Mouse (Mus musculus) ES-E14 (cell line): ENCODE data around the gene Arl5c. TPM values are rescaled to one million over a fixed set of nuclear protein-coding genes. Genes with fewer than 3 reads are reported as not detected.

Source experiments
- DNase-seq: peaks from one replicate; pipeline ENCODE4 v3.0.0-alpha.2; 2013; ENCODE audit warnings: low read depth, low spot score
- H3K27ac ChIP-seq: 2 replicates; pipeline ENCODE4 v1.5.1; 2012; ENCODE audit warnings: low read depth, mild to moderate bottlenecking, low read length, moderate library complexity, mixed read lengths; ENCODE audit not compliant: poor library complexity, insufficient read depth, severe bottlenecking
- H3K36me3 ChIP-seq: 2 replicates; pipeline ENCODE4 v1.6.1; 2012; ENCODE audit warnings: mild to moderate bottlenecking, low read length, moderate library complexity, mixed read lengths; ENCODE audit not compliant: control insufficient read depth, poor library complexity, insufficient read depth, severe bottlenecking
- H3K4me1 ChIP-seq, 2 experiments: fragments of 150-350 bp in 1 of 2; sonication (generic) in 1 of 2; 2 replicates each; pipeline ENCODE4 v1.6.1; 2012; ENCODE audit warnings: low read length in 2 of 2, mild to moderate bottlenecking in 1 of 2, mixed read lengths in 1 of 2; ENCODE audit not compliant: control insufficient read depth in 2 of 2, insufficient read depth in 2 of 2, poor library complexity in 1 of 2
- H3K4me3 ChIP-seq, 2 experiments: fragments of 150-350 bp in 1 of 2; sonication (generic) in 1 of 2; 2 replicates each; pipeline ENCODE4 v1.5.1; 2012; ENCODE audit warnings: low read length in 2 of 2, low read depth in 1 of 2, mild to moderate bottlenecking in 1 of 2, mixed read lengths in 1 of 2; ENCODE audit not compliant: insufficient read depth in 1 of 2, poor library complexity in 1 of 2, severe bottlenecking in 1 of 2
- H3K9ac ChIP-seq: 2 replicates; pipeline ENCODE4 v1.6.1; 2012; ENCODE audit warnings: low read depth, mild to moderate bottlenecking, low read length, mixed read lengths; ENCODE audit not compliant: poor library complexity, insufficient read depth, severe bottlenecking
- H3K9me3 ChIP-seq: fragments of 150-350 bp; sonication (generic); 2 replicates; pipeline ENCODE4 v1.6.1; 2012; ENCODE audit warnings: low read depth, mild to moderate bottlenecking, low read length; ENCODE audit not compliant: control insufficient read depth, insufficient read depth
- CHD2 ChIP-seq: IDR thresholded peaks from 2 replicates; pipeline ENCODE4 v1.6.1; 2014; ENCODE audit warnings: mild to moderate bottlenecking, low read depth, low read length, inconsistent platforms
- HCFC1 ChIP-seq: IDR thresholded peaks from 2 replicates; pipeline ENCODE4 v1.6.1; 2012; ENCODE audit warnings: low read length, inconsistent platforms, borderline replicate concordance; ENCODE audit not compliant: insufficient read depth
- MAFK ChIP-seq: IDR thresholded peaks from 2 replicates; pipeline ENCODE4 v1.6.1; 2014; ENCODE audit warnings: mild to moderate bottlenecking, low read depth, low read length, inconsistent platforms; ENCODE audit not compliant: insufficient read depth
- ZC3H11A ChIP-seq: IDR thresholded peaks from 2 replicates; pipeline ENCODE4 v1.6.1; 2012; ENCODE audit warnings: low read depth, mild to moderate bottlenecking, inconsistent platforms, low read length, borderline replicate concordance
- ZNF384 ChIP-seq: IDR thresholded peaks from 2 replicates; pipeline ENCODE4 v1.6.1; 2012; ENCODE audit warnings: low read depth, low read length, inconsistent platforms
- in situ Hi-C, 2 experiments: fragments of 600-800 bp; cut with MboI; formaldehyde crosslinking; loops; one replicate each; pipeline ENCODE4 v1.15.1; 2025; ENCODE audit warnings: low sequenced_read_pairs in 2 of 2, inconsistent platforms in 1 of 2; ENCODE audit not compliant: unreplicated experiment in 2 of 2
- total RNA-seq: library from RNA; depleted of rRNA; stranded (reverse); fragments of 300-350 nt; gene quantifications from 2 replicates; pipeline ENCODE4 v1.2.3, GENCODE M21; 2012

Arl5c gene
- total RNA-seq, 1 experiment = 2.9 TPM

DNA sequence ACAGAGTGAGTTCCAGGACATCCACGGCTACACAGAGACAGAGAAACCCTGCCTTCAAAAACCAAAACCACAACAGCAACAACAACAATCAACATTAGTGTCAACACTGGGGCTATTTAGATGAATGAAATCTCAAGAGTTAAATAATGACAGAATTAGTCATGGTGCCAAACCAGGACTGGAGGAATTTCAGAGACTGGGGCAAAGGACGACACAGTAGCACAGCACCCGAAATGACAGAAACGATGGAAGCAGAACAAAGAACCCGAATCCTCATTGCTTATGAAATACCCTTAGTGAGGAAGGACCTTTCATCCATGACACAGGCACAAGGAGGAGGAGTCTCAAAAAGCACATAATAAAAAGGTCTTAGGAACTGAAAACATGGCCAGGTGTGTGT lies 21.8 kb downstream of the Arl5c start:
- in situ Hi-C loops = no loop called here
- Histone ChIP-seq H3K36me3 (peaks cover 6% of the 10 kb centered on the region; the same call in 1 of the 2 replicates), H3K27ac (no peak overlapping the region), H3K9me3 (no peaks in the 10 kb centered on the region), H3K9ac (no peak overlapping the region), H3K4me1 (peaks cover 14 to 15% of the 10 kb centered on the region in 2 experiments; a peak in 3 of 4 replicates), H3K4me3 (no peak overlapping the region)
- no peak for TF ChIP-seq HCFC1
- TF ChIP-seq MAFK = no peak
- no peak for TF ChIP-seq CHD2
- TF ChIP-seq ZC3H11A = no peak
- no peak for TF ChIP-seq ZNF384
- DNase-seq = no peak

DNA sequence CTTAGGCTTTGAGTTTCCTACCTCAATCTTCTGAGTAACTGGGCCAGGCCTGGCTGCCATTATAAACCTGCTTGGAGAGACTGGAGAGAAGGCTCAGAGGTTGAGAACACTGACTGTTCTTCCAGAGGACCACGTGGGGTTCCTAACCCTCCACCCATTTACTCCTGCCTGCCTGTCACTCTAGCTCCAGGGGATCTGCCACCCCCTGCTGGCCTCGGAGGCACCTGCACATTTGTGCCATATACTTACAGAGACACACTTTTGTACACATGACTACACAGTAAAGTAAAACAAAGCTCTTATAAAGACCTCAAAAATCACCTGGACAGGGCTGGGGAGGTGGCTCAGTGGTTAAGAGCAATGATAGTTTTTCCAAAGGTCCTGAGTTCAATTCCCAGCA lies 23.5 kb downstream of the Arl5c start:
- H3K9ac ChIP-seq = no peak overlapping the region
- TF ChIP-seq ZNF384 = no peak
- 0 out of 2 replicates have a peak, but pooled peaks have one; percentile 28 for TF ChIP-seq ZC3H11A
- in situ Hi-C loops = no loop called here

DNA sequence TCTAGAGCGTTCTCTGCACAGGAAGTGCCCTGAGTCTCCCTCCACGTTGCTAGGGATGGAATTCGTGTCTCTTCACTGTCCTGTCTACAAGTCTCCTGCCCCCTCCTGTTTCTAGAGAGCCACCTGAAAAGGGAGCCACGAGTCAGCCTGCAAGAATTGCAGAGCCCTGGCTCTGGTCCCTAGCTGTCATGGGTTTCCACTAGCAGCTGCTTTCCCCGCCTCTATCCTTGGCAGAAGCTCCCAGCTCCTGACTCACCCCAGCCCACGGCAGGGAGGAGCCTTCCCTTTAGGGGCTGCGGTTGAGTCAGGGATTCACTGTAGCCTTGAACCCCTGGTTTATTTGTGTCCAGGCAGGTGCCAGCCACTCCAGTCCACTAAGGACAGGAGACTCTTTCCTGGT lies 24.7 kb downstream of the Arl5c start:
- no peak overlapping the region for H3K4me3 ChIP-seq
- DNase-seq = no peak
- H3K36me3 ChIP-seq = peaks cover 6% of the 10 kb centered on the region; the same call in 1 of the 2 replicates
- H3K27ac ChIP-seq = no peak overlapping the region
- H3K4me1 ChIP-seq = peaks cover 2 to 4% of the 10 kb centered on the region in 2 experiments; a peak in 1 of 4 replicates
- no peaks in the 10 kb centered on the region for H3K9me3 ChIP-seq
- H3K9ac ChIP-seq = no peak overlapping the region
- in situ Hi-C loops = no loop called here
- TF ChIP-seq MAFK (no peak), CHD2 (no peak), ZC3H11A (no peak), HCFC1 (no peak), ZNF384 (no peak)

More for the DNA sequence above, 23.5 kb downstream of the Arl5c start:
- Histone ChIP-seq H3K36me3 (peaks cover 6% of the 10 kb centered on the region; the same call in 1 of the 2 replicates), H3K9me3 (no peaks in the 10 kb centered on the region), H3K4me1 (peaks cover 10% of the 10 kb centered on the region in 2 experiments; a peak in 3 of 4 replicates), H3K27ac (no peak overlapping the region), H3K4me3 (no peak overlapping the region)
- DNase-seq = peak; percentile 71

DNA sequence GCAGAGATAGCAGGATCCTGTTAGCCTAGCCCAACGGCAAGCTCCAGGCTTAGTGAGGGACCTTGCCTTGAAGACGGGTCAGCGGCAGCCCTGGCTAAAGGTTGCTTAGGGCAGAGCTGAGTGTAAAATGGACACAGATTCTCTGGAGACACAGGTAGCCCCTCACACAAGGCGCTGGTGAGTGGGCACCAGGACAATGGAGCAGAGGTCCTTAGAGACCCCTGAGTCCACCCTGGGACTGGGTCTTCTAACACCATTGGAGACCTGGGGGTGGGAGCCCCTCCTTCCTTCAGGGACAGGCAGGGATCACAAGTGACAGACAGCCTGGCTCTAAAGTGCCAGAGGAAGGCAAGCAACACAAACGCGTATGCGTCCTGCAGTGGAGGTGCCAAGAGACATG lies 25.2 kb downstream of the Arl5c start:
- H3K27ac ChIP-seq = no peak overlapping the region
- H3K9ac ChIP-seq = no peak overlapping the region
- in situ Hi-C loops = no loop called here
- H3K9me3 ChIP-seq = no peaks in the 10 kb centered on the region
- DNase-seq = no peak
- H3K36me3 ChIP-seq = peaks cover 6% of the 10 kb centered on the region; the same call in 1 of the 2 replicates
- peaks cover 0 to 3% of the 10 kb centered on the region in 2 experiments; a peak in 1 of 4 replicates for H3K4me1 ChIP-seq
- no peak for TF ChIP-seq CHD2
- TF ChIP-seq HCFC1 = no peak
- no peak for TF ChIP-seq ZC3H11A
- TF ChIP-seq MAFK = no peak
- TF ChIP-seq ZNF384 = no peak
- H3K4me3 ChIP-seq = no peak overlapping the region

DNA sequence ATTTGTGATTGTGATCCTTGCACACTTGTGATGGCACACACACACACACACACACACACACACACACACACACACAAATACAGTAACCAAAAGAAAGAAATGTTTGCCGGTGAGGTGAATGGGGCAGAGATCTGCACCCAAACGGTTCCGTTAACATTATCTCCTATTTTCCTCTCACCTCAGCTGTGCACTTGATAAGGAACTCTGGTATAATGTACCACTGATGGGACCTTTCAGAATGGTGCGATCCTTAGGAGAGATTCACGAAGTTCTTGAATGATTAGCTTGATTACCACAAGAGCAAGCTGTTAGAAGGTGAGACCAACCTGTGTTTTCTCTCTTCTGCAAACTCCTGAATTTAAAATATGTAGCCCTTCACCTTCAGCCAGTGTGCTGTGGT lies 27.6 kb downstream of the Arl5c start:
- TF ChIP-seq CHD2 = no peak
- no peak for TF ChIP-seq ZNF384
- no peak for TF ChIP-seq HCFC1
- TF ChIP-seq ZC3H11A = no peak
- TF ChIP-seq MAFK = no peak
- peaks cover 2 to 3% of the 10 kb centered on the region in 2 experiments; a peak in 1 of 4 replicates for H3K4me1 ChIP-seq
- no peak for DNase-seq

More for the DNA sequence above, 27.6 kb downstream of the Arl5c start:
- H3K4me3 ChIP-seq = no peak overlapping the region
- no peak overlapping the region for H3K27ac ChIP-seq
- in situ Hi-C loops = no loop called here
- no peak overlapping the region for H3K9ac ChIP-seq
- peaks cover 5% of the 10 kb centered on the region; the same call in 1 of the 2 replicates for H3K36me3 ChIP-seq
- no peaks in the 10 kb centered on the region for H3K9me3 ChIP-seq
